Mouse (Mus musculus) thymus, adult 2 months (tissue): Measurements from ENCODE around the gene Orc5.

Experiments used
- CTCF ChIP-seq: fragments of 200-500 bp; IDR thresholded peaks from 2 replicates; pipeline ENCODE4 v1.5.1; 2012; ENCODE audit warnings: mild to moderate bottlenecking, control low read depth, low read length, moderate library complexity, borderline replicate concordance; ENCODE audit not compliant: control insufficient read depth, poor library complexity, insufficient read depth; ENCODE audit errors: extremely low read depth
- POLR2A ChIP-seq: fragments of 200-500 bp; IDR thresholded peaks from 2 replicates; pipeline ENCODE4 v1.6.1; 2012; ENCODE audit warnings: mild to moderate bottlenecking, low read length, control low read depth, moderate library complexity; ENCODE audit not compliant: control insufficient read depth, poor library complexity, insufficient read depth; ENCODE audit errors: extremely low read depth

DNA sequence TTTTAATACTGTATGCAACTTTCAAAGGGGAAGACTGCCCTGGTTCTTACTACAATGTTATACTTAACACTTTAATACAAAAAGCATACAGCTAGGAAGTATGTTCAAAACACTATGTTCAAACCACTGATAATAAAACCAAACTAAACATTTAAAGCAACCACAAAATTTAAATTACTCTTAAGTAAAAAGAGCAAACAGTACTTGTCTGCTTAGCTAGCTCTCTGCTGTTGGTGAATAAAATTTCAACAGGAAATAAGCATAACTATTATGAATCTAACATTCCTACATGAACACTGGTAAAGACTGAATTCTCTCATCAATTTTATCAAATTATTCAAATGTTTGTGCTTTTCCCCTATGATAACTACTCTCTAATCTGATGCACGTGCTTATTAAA is 13.5 kb downstream of the Orc5 start:
- no peak for TF ChIP-seq POLR2A
- no peak for TF ChIP-seq CTCF
